ENCODE assay signal across 22 mouse cellular contexts in genomic region chr7:132443134-132443533, GRCm38 (mm10).
DNase-seq lines count a peak whose midpoint lies in the region; ATAC-seq and TF ChIP-seq lines count a peak whose summit lies in the region.
"Had no signal": no experiment of that assay in that cellular context is flagged by ENCODE, and none has a peak within 500 bp of the region (broad histone marks: within the 10 kb centered on the region; RNA-seq: fewer than 3 reads in every experiment).

No protein-coding gene starts in this region.

- no peak for DNase-seq in cerebellum, adult 2 months
- no peak for DNase-seq in cerebellum, postnatal 25 days
- no peak for DNase-seq in heart, adult 9 months (ENCODE audit: low spot score in 2 of 2)
- DNase-seq in heart, postnatal 10 days, result peak; percentile 13 to 25
- DNase-seq in skeletal muscle tissue, adult 2 months (ENCODE audit: low read depth, low spot score), result peak; percentile 28
- no peak for DNase-seq in Muller cell, postnatal 12 days (ENCODE audit: inconsistent ontology term)
- no peak for DNase-seq in MN1 (ENCODE audit: low spot score)
- DNase-seq: adrenal gland, postnatal 25 days; embryo, embryonic 11 days; gastrocnemius, postnatal 10 days; lung, adult 2 months; lung, postnatal 4 days; right cerebral cortex, adult 18-20 months; thymus, adult 2 months had no signal

- peaks cover 16% of the 10 kb centered on the region for H3K4me1 ChIP-seq in cerebellum, adult 2 months (ENCODE audit: control insufficient read depth, insufficient read depth, low read length)
- peaks cover 11% of the 10 kb centered on the region for H3K4me1 ChIP-seq in heart, embryonic 11.5 days (ENCODE audit: control insufficient read depth, insufficient read depth, low read length)
- H3K4me1 ChIP-seq: neural tube, embryonic 12.5 days had no signal

- ATAC-seq in heart, embryonic 11.5 days (replicated peaks; ENCODE audit: insufficient number of reproducible peaks, low FRiP score, low TSS enrichment), result no peak
- ATAC-seq: activated CD4-positive, CD25-positive, alpha-beta regulatory T cell, adult 4 months; inflammation-experienced regulatory T-cells, adult 6 months had no signal

- intact Hi-C loops in heart, postnatal 10 days (cut with DNase I), result no loop called here

- no peak overlapping the region for H3K4me2 ChIP-seq in heart, embryonic 11.5 days
- H3K4me2 ChIP-seq: hindbrain, embryonic 12.5 days; kidney, embryonic 15.5 days; liver, embryonic 12.5 days; neural tube, embryonic 12.5 days had no signal

- H3K9me3 ChIP-seq in heart, embryonic 11.5 days (replicated peaks; ENCODE audit: control insufficient read depth, low read length), result no peaks in the 10 kb centered on the region
- H3K9me3 ChIP-seq: hindbrain, embryonic 12.5 days; kidney, embryonic 15.5 days; liver, embryonic 12.5 days; midbrain, embryonic 10.5 days; neural tube, embryonic 12.5 days had no signal

- no peak overlapping the region for H3K4me3 ChIP-seq in cerebellum, adult 2 months (replicated peaks; ENCODE audit: insufficient read depth, low read depth, low read length)
- H3K4me3 ChIP-seq in heart, embryonic 11.5 days (ENCODE audit: low read depth, low read length), result no peak overlapping the region
- H3K4me3 ChIP-seq: hindbrain, embryonic 12.5 days; kidney, embryonic 15.5 days; liver, embryonic 12.5 days; midbrain, embryonic 10.5 days; neural tube, embryonic 12.5 days had no signal

- no peak for TF ChIP-seq CTCF in cerebellum, adult 2 months (IDR thresholded peaks at IDR 0.05; ENCODE audit: borderline replicate concordance, insufficient read depth, low read depth, low read length)

- no peak overlapping the region for H3K9ac ChIP-seq in heart, embryonic 11.5 days (ENCODE audit: low read depth, low read length)
- H3K9ac ChIP-seq: hindbrain, embryonic 12.5 days; kidney, embryonic 15.5 days; liver, embryonic 12.5 days; neural tube, embryonic 12.5 days had no signal

- 89% methylated on average over 3 of the region's 3 CpGs for WGBS in cerebellum, adult 2 months
- WGBS in heart, embryonic 11.5 days (ENCODE audit: insufficient replicate concordance), result 76% methylated on average over 3 of the region's 3 CpGs

- H3K27ac ChIP-seq in cerebellum, adult 2 months (ENCODE audit: insufficient read depth, low read length), result peak overlapping the region; percentile 72
- H3K27ac ChIP-seq in heart, embryonic 11.5 days (ENCODE audit: low read depth, low read length), result 0 out of 2 replicates have a peak overlapping the region, but pooled peaks have one; percentile 29
- H3K27ac ChIP-seq: hindbrain, embryonic 12.5 days; kidney, embryonic 15.5 days; liver, embryonic 12.5 days; neural tube, embryonic 12.5 days had no signal

- no peaks in the 10 kb centered on the region for H3K36me3 ChIP-seq in heart, embryonic 11.5 days (ENCODE audit: control insufficient read depth, insufficient read depth, low read length)
- H3K36me3 ChIP-seq: hindbrain, embryonic 12.5 days; kidney, embryonic 15.5 days; liver, embryonic 12.5 days; midbrain, embryonic 10.5 days; neural tube, embryonic 12.5 days had no signal

- no peaks in the 10 kb centered on the region for H3K27me3 ChIP-seq in cerebellum, adult 2 months (ENCODE audit: control insufficient read depth, insufficient read depth, low read length)
- no peaks in the 10 kb centered on the region for H3K27me3 ChIP-seq in heart, embryonic 11.5 days (ENCODE audit: control insufficient read depth, insufficient read depth, low read length)
- H3K27me3 ChIP-seq: hindbrain, embryonic 12.5 days; kidney, embryonic 15.5 days; neural tube, embryonic 12.5 days had no signal

- no peak for TF ChIP-seq POLR2A in cerebellum, adult 2 months (IDR thresholded peaks at IDR 0.05; ENCODE audit: borderline replicate concordance, insufficient read depth, low read length)

Comparison
In these comparisons a context has a peak if more than half of its experiments do, and no peak if none do; other contexts are left out.
1. DNase-seq: peak in heart, postnatal 10 days (2 of 2) and skeletal muscle tissue, adult 2 months (single experiment); none in cerebellum, adult 2 months (0 of 2), cerebellum, postnatal 25 days (0 of 2), heart, adult 9 months (0 of 2), Muller cell, postnatal 12 days (single experiment) and MN1 (single experiment).